Mouse (Mus musculus) stomach, embryonic 15.5 days (tissue): Measurements from ENCODE around the gene Tspan18. TPM values are rescaled to one million over a fixed set of nuclear protein-coding genes. Genes with fewer than 3 reads are reported as not detected.

ENCODE experiments used
- ATAC-seq: fragments of 200-750 bp; cut with Nextera tagmentation; 2 replicates; pipeline ENCODE4 v1.8.0; 2017; ENCODE audit warnings: low read depth, moderate number of reproducible peaks, moderate TSS enrichment; ENCODE audit not compliant: insufficient read depth, low FRiP score
- H3K27ac ChIP-seq: fragments of 300-500 bp; sonication (generic); 2 replicates; pipeline ENCODE4 v1.5.1; 2015; ENCODE audit warnings: mild to moderate bottlenecking, inconsistent platforms
- H3K27me3 ChIP-seq: fragments of 300-500 bp; sonication (generic); replicated peaks from 2 replicates; pipeline ENCODE4 v1.6.1; 2015; ENCODE audit warnings: inconsistent platforms
- H3K36me3 ChIP-seq: fragments of 300-500 bp; sonication (generic); 2 replicates; pipeline ENCODE4 v1.6.1; 2015; ENCODE audit warnings: inconsistent platforms
- H3K4me1 ChIP-seq: fragments of 300-500 bp; sonication (generic); 2 replicates; pipeline ENCODE4 v1.6.1; 2015; ENCODE audit warnings: inconsistent platforms
- H3K4me2 ChIP-seq: fragments of 300-500 bp; sonication (generic); 2 replicates; pipeline ENCODE4 v1.6.1; 2015; ENCODE audit warnings: mild to moderate bottlenecking, inconsistent platforms
- H3K4me3 ChIP-seq: fragments of 300-500 bp; sonication (generic); replicated peaks from 2 replicates; pipeline ENCODE4 v1.5.1; 2015; ENCODE audit warnings: inconsistent platforms
- H3K9ac ChIP-seq: fragments of 300-500 bp; sonication (generic); 2 replicates; pipeline ENCODE4 v1.6.1; 2015; ENCODE audit warnings: inconsistent platforms
- H3K9me3 ChIP-seq: fragments of 300-500 bp; sonication (generic); 2 replicates; pipeline ENCODE4 v1.6.1; 2016; ENCODE audit warnings: inconsistent platforms
- WGBS: fragments of 180-500 bp; shearing (Covaris S2); methylation state at CpG from one replicate; pipeline ENCODE4 v1.1.7; 2015; 5-methylcytosine and 5-hydroxymethylcytosine counted together
- polyA plus RNA-seq: library from polyadenylated mRNA; unstranded; fragments of >200 nt; fragmentation: Nextera tagmentation; extraction: Ambion mirVana; gene quantifications from 2 replicates; pipeline ENCODE4 v1.2.1, GENCODE M21; 2015

Tspan18 gene
- polyA plus RNA-seq, 1 experiment from 2014 or later: 20.0 TPM

DNA sequence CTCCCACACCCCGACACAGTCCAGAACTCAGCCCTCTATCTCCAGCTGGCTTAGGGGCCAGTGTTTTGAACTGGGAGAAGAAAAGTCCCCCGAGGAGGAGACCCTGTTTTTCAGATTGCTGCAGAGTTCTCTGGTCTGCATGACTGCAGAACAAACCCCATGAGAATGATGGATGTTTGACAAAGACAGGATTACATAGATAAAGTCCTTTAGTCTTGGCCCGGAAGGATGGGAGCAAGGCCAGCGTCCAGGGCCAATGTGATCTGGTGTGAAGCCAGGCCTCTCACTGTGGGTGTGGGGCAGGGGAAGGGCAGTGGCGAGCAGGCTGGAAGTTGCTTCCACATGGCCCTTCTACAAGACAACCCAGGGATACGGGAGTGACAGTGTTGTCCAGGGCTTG is 110.8 kb downstream of the Tspan18 start:
- 38% methylated on average over 6 of the region's 6 CpGs for WGBS
- H3K27me3 ChIP-seq: 0 out of 2 replicates have a peak, but pooled peaks cover 4% of the 10 kb centered on the region
- no peak overlapping the region for H3K9ac ChIP-seq
- no peak overlapping the region for H3K4me2 ChIP-seq
- no peak overlapping the region for H3K27ac ChIP-seq
- H3K9me3 ChIP-seq: no peaks in the 10 kb centered on the region
- peaks cover 16% of the 10 kb centered on the region for H3K4me1 ChIP-seq
- no peaks in the 10 kb centered on the region for H3K36me3 ChIP-seq
- ATAC-seq: no peak
- H3K4me3 ChIP-seq: no peak overlapping the region

DNA sequence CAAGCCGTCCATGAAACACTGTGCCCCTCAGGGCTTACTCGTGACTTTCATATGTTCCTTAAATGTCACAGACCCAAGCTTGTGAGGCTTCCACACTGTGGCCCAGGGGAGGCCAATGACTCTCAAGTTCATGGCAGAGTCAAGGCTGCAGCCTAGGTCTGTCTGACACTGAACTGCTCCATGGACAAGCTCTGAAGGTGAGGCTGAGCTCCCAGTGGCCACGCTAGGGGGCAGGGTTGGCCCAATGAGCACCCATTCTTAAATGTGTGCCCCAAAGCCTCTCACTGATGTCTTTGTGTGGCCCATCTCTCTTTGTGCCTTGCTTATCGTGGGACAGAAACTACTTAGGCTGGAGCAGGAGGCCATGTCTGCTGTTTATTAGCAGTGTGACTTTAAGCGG is 113.9 kb downstream of the Tspan18 start:
- no peak overlapping the region for H3K4me3 ChIP-seq
- no peak for ATAC-seq
- no peaks in the 10 kb centered on the region for H3K36me3 ChIP-seq
- 0 out of 2 replicates have a peak, but pooled peaks cover 4% of the 10 kb centered on the region for H3K27me3 ChIP-seq
- H3K4me2 ChIP-seq: no peak overlapping the region
- no peak overlapping the region for H3K27ac ChIP-seq
- 67% methylated on average over 5 of the region's 5 CpGs for WGBS
- peaks cover 19% of the 10 kb centered on the region for H3K4me1 ChIP-seq
- no peaks in the 10 kb centered on the region for H3K9me3 ChIP-seq
- H3K9ac ChIP-seq: no peak overlapping the region

DNA sequence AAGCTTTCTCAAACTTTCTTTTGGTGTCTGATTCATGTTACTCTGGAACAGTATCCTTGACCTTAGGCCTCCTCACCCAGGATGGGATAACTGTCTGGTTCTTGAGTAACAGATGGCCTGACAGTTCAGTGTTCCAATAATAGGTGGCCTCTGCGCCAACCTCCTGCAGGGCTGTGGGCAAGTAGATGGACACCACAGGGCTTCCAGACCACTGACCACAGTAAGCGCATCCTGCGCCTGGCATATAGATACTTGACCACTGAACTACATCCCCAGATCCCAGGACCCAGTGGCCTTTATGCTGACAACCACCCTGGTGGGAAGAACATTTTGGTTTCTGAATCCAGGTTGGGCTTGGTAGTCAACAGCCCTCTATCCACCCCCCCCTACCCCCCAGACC is 114.7 kb downstream of the Tspan18 start:
- WGBS: 98% methylated on average over 3 of the region's 3 CpGs
- ATAC-seq: no peak
- no peaks in the 10 kb centered on the region for H3K36me3 ChIP-seq
- 0 out of 2 replicates have a peak, but pooled peaks cover under 1% of the 10 kb centered on the region for H3K27me3 ChIP-seq
- H3K9me3 ChIP-seq: no peaks in the 10 kb centered on the region
- H3K4me3 ChIP-seq: no peak overlapping the region
- no peak overlapping the region for H3K4me2 ChIP-seq
- peaks cover 19% of the 10 kb centered on the region for H3K4me1 ChIP-seq
- no peak overlapping the region for H3K27ac ChIP-seq
- H3K9ac ChIP-seq: no peak overlapping the region

DNA sequence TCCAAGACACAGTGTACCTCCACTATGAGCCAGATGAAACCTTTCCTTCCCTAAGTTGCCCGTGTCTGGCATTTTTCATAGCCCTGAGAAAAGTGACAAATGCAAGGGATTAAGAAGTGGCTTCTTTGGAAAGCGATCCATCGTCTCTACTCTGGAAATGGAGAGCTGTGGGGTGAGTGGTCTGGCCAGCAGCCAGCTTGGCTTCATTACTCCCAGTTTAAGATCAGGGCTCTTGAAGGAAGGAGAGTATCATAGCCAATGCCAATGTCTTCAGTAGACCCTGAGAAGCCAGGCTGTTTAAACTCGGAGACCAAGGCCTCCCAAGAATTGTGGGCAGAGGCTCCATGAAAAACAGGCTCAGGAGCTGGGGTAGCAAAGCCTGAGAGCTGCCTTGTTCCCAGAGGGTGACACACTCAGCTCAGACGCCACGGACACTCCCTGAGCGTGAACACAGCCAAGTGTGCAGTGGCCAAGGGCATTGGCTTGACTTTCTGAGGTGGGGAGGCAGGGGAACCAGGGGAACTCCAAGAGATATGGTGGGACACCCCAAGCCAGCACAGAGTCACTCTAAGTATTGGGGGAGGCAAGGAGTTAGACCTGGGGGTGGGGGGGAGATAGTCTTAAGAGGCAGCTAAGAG is 115.8 kb downstream of the Tspan18 start:
- H3K9me3 ChIP-seq: no peaks in the 10 kb centered on the region
- no peak overlapping the region for H3K27ac ChIP-seq
- no peaks in the 10 kb centered on the region for H3K36me3 ChIP-seq
- no peak overlapping the region for H3K9ac ChIP-seq
- H3K4me3 ChIP-seq: no peak overlapping the region
- no peak for ATAC-seq
- no peaks in the 10 kb centered on the region for H3K27me3 ChIP-seq
- 62% methylated on average over 7 of the region's 7 CpGs for WGBS
- H3K4me2 ChIP-seq: no peak overlapping the region
- peaks cover 19% of the 10 kb centered on the region for H3K4me1 ChIP-seq

DNA sequence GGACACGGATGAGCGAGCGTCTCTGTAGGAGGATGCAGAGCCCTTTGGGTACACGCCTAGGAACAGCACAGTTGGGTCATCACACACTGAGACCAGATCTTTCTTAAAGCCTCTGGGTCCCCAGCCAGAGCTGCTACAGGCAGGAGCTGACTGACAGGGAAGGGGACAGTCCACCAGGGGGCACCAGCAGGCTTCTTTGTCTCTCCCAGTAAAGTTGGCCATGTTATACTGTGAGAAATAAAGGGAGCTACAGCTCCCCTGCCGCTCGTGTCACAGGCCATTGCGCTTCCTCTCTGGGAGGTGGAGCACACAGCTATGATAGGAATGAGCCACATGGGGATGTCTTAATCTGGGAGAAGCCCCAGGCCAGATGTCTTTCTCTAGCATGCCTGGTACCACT is 117.3 kb downstream of the Tspan18 start:
- Histone ChIP-seq H3K4me3 (no peak overlapping the region), H3K4me1 (peaks cover 19% of the 10 kb centered on the region), H3K27ac (peak overlapping the region; percentile 32; the same call in 1 of the 2 replicates), H3K4me2 (no peak overlapping the region), H3K27me3 (no peaks in the 10 kb centered on the region), H3K9me3 (no peaks in the 10 kb centered on the region), H3K36me3 (no peaks in the 10 kb centered on the region), H3K9ac (no peak overlapping the region)
- 20% methylated on average over 7 of the region's 7 CpGs for WGBS
- peak; percentile 65; the same call in 1 of the 2 replicates for ATAC-seq

DNA sequence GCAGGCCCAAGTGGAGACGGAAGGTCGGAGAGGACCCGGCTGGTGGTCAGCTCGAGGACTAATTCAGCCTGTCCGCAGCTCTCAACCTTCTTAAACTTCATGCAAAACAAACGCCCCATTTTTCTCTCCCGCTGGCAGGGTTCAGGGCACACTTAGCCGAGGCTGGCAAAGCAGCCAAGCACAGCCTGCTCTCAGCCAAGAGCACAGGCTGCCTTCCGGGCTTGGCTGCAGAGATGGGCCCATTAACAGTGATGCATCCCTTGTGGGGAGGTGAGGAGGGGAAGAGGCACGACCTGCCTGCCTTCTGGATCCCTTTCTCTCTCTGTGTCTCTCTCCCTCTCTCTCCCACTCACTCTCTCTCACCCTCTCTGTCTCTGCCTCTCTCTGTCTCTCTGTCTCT is 118.5 kb downstream of the Tspan18 start:
- Histone ChIP-seq H3K9ac (no peak overlapping the region), H3K4me3 (no peak overlapping the region), H3K4me2 (no peak overlapping the region), H3K36me3 (no peaks in the 10 kb centered on the region), H3K9me3 (no peaks in the 10 kb centered on the region), H3K27me3 (no peaks in the 10 kb centered on the region), H3K4me1 (peaks cover 19% of the 10 kb centered on the region), H3K27ac (no peak overlapping the region)
- no peak for ATAC-seq
- WGBS: 71% methylated on average over 10 of the region's 10 CpGs

DNA sequence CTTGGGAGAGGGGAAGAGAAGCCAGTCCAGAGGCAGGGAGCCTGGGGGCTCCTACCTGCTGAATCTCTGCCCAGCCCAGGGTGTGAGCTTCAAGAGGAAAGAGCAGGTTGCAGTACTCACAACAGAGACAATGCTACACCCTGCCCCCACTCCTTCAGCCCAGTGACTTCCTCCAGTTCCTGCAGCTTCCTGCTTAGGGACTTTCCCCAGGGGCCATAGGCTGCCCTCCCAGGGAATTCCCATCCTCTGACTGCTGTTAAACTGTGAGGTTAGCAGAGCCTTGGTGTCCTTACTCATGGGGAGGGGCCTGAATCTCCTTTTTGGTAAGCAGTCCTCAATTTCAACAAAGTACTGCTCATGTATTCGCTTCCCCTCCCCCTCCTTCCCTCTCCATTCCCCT is 120.1 kb downstream of the Tspan18 start:
- Histone ChIP-seq H3K9ac (no peak overlapping the region), H3K4me1 (peaks cover 19% of the 10 kb centered on the region), H3K4me2 (no peak overlapping the region), H3K9me3 (no peaks in the 10 kb centered on the region), H3K27ac (no peak overlapping the region), H3K36me3 (no peaks in the 10 kb centered on the region), H3K4me3 (no peak overlapping the region), H3K27me3 (no peaks in the 10 kb centered on the region)
- 0 out of 2 replicates have a peak, but pooled peaks have one; percentile 8 for ATAC-seq
- 73% methylated on average over 1 of the region's 1 CpGs for WGBS

DNA sequence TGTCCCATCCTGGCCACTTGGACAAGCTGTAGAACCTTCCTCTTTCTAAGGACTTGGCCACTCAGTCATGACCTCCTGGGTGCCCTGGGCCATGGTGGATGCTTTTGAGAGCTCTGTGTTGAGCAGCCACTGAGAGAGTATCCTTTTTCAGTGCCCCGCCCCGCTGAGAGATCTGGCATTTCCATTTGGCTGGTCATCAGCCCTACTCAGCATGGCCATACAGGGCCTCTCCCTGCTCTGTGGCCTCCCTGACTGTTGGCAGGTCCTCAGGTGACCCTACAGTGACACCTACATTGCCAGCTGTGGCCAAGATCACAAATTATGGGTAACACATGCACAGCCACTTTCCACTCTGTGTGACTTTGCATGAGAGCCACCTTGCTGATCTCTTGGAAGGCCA is 121.4 kb downstream of the Tspan18 start:
- ATAC-seq: no peak
- no peaks in the 10 kb centered on the region for H3K27me3 ChIP-seq
- no peak overlapping the region for H3K9ac ChIP-seq
- no peak overlapping the region for H3K27ac ChIP-seq
- H3K4me1 ChIP-seq: peaks cover 11% of the 10 kb centered on the region
- WGBS: 93% methylated on average over 2 of the region's 2 CpGs
- no peak overlapping the region for H3K4me2 ChIP-seq
- no peak overlapping the region for H3K4me3 ChIP-seq
- no peaks in the 10 kb centered on the region for H3K36me3 ChIP-seq
- H3K9me3 ChIP-seq: no peaks in the 10 kb centered on the region

DNA sequence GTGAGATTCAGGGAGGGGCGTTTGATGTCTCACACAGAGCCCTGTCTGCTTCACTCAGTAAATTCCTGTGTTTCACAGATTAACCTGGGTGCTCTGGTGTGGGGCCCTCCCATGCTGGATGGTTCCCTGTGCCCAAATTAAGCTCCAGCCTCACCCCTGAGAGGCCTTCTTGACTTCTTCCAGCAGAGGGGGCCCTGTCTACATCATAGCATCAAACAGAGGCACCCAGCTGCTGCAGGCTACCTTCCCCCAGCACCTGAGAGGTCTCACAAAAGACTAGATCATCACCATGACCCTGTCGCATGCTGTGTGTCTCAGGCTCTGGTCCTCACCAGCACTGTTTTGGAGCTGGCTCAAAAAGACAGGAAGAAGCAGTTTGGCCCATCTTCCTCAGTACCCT is 121.9 kb downstream of the Tspan18 start:
- no peak for ATAC-seq
- no peaks in the 10 kb centered on the region for H3K36me3 ChIP-seq
- 79% methylated on average over 2 of the region's 2 CpGs for WGBS

DNA sequence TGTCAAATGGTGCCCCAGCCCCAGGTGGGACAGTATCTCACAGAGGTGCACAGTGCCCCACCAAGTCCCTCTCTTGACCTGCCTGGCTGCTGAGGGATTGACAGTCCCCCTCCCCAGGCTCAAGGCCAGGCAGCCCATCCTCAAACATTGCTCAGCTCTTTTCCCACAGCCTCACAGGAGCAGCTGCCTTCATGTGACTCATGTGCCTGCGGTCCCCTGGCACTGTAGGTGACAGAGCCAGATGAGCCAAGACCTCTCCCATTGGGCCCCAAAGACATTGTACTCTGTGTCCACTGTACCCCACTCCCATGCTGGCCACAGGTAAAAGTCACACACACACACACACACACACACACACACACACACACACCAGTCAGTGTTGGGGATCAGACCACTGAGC is 128.2 kb downstream of the Tspan18 start:
- Histone ChIP-seq H3K27ac (no peak overlapping the region), H3K4me3 (no peak overlapping the region), H3K9ac (no peak overlapping the region), H3K4me2 (no peak overlapping the region), H3K9me3 (no peaks in the 10 kb centered on the region), H3K36me3 (no peaks in the 10 kb centered on the region), H3K4me1 (peaks cover 4% of the 10 kb centered on the region; the same call in 1 of the 2 replicates), H3K27me3 (no peaks in the 10 kb centered on the region)
- ATAC-seq: no peak
- WGBS: 82% methylated on average over 1 of the region's 1 CpGs

More for the DNA sequence above, 121.9 kb downstream of the Tspan18 start:
- Histone ChIP-seq H3K9me3 (no peaks in the 10 kb centered on the region), H3K4me2 (no peak overlapping the region), H3K4me3 (no peak overlapping the region), H3K9ac (no peak overlapping the region), H3K27ac (no peak overlapping the region), H3K4me1 (peaks cover 6% of the 10 kb centered on the region), H3K27me3 (no peaks in the 10 kb centered on the region)

DNA sequence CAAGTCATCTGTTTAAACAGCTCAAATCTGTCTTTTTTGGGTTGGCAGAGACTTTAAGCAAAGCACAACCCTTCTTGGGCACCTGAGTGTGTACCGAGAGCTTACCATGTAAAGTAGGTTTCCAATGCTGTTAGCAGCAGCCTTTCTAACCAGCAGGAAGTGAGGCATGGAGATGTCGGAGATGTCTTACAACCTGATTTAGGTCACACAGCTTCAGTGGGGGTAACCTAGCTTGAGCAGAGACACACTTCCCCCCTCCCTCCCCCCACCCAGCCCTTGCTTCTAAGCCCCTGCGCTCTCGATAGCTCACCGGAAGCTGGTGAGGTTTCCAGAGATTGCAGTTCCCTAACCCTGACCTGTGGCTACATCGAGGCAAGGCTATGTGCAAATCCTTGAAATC is 129.7 kb downstream of the Tspan18 start:
- WGBS: 80% methylated on average over 6 of the region's 6 CpGs
- no peak overlapping the region for H3K4me2 ChIP-seq
- H3K4me3 ChIP-seq: no peak overlapping the region

DNA sequence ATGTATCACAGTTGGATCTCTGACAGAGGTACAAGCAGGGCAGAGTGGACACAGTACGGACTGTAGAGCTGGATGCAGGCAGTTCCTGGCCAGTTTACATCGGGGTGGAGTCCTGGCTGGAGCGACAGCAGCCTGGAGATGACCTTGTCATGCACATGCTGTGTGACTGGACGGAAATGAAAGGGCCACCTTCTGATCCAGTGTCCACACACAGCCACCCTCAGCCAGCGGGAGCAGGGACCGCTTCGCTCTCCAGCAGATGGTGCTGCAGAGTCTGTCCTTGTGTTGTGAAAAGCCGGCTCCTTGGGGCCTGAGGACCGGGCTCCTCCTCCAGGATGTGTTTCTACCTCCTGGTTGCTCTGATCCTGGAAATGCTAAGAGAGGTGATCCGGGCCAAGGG is 130.6 kb downstream of the Tspan18 start:
- no peak overlapping the region for H3K9ac ChIP-seq
- no peaks in the 10 kb centered on the region for H3K9me3 ChIP-seq
- no peaks in the 10 kb centered on the region for H3K36me3 ChIP-seq
- H3K4me3 ChIP-seq: no peak overlapping the region
- ATAC-seq: peak; percentile 27; the same call in 1 of the 2 replicates
- H3K27me3 ChIP-seq: no peaks in the 10 kb centered on the region
- H3K27ac ChIP-seq: no peak overlapping the region
- no peak overlapping the region for H3K4me2 ChIP-seq
- H3K4me1 ChIP-seq: peaks cover 11% of the 10 kb centered on the region
- 21% methylated on average over 10 of the region's 10 CpGs for WGBS

More for the DNA sequence above, 129.7 kb downstream of the Tspan18 start:
- Histone ChIP-seq H3K9ac (no peak overlapping the region), H3K27me3 (no peaks in the 10 kb centered on the region), H3K36me3 (no peaks in the 10 kb centered on the region), H3K27ac (no peak overlapping the region), H3K9me3 (no peaks in the 10 kb centered on the region), H3K4me1 (peaks cover 11% of the 10 kb centered on the region)
- no peak for ATAC-seq

DNA sequence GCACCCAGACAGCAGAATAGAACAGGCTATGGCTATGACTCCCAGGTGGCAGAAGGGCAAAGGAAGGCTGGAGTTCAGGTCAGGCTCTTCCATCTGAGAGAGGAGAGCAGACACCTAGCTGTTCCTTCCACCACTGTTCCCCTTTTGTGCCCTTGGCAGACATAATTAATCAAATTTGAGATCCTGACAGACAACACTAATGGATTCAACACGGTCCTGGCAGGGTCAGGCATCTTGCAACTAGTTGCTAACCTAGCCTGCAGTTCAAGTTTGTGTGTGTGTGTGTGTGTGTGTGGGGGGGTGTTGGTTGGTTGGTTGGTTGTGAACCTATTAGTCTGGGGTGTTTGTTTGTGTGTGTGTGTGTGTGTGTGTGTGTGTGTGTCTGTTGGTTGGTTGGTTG is 131.5 kb downstream of the Tspan18 start:
- H3K4me1 ChIP-seq: peaks cover 11% of the 10 kb centered on the region
- H3K9me3 ChIP-seq: no peaks in the 10 kb centered on the region
- H3K27me3 ChIP-seq: no peaks in the 10 kb centered on the region
- no peak overlapping the region for H3K4me3 ChIP-seq
- H3K9ac ChIP-seq: no peak overlapping the region
- H3K36me3 ChIP-seq: no peaks in the 10 kb centered on the region
- 18% methylated on average over 1 of the region's 1 CpGs for WGBS
- H3K4me2 ChIP-seq: no peak overlapping the region
- H3K27ac ChIP-seq: no peak overlapping the region
- no peak for ATAC-seq
